Mouse (Mus musculus) testis, adult 2 months (tissue): Measurements from ENCODE around the gene Kdsr. TPM values are rescaled to one million over a fixed set of nuclear protein-coding genes. Genes with fewer than 3 reads are reported as not detected.
"Not testable (repeated sequence)": the region's sequence is repeated elsewhere in the genome, so short reads cannot be mapped to it uniquely, and the experiment has no call there.

ENCODE experiments used
- H3K27ac ChIP-seq: fragments of 200-500 bp; 2 replicates; pipeline ENCODE4 v1.5.1; 2012; ENCODE audit warnings: low read depth, low read length; ENCODE audit not compliant: control insufficient read depth, insufficient read depth
- H3K27me3 ChIP-seq: fragments of 200-500 bp; 2 replicates; pipeline ENCODE4 v1.6.1; 2012; ENCODE audit warnings: mild to moderate bottlenecking, low read length, moderate library complexity; ENCODE audit not compliant: control insufficient read depth, insufficient read depth
- H3K36me3 ChIP-seq: fragments of 200-500 bp; 2 replicates; pipeline ENCODE4 v1.6.1; 2012; ENCODE audit warnings: mild to moderate bottlenecking, low read length; ENCODE audit not compliant: control insufficient read depth, insufficient read depth
- H3K4me1 ChIP-seq: fragments of 200-500 bp; 2 replicates; pipeline ENCODE4 v1.6.1; 2012; ENCODE audit warnings: low read length; ENCODE audit not compliant: control insufficient read depth, insufficient read depth
- H3K4me3 ChIP-seq: fragments of 200-500 bp; 2 replicates; pipeline ENCODE4 v1.5.1; 2012; ENCODE audit warnings: low read depth, mild to moderate bottlenecking, low read length, moderate library complexity, mixed read lengths; ENCODE audit not compliant: control insufficient read depth
- CTCF ChIP-seq: fragments of 200-500 bp; IDR thresholded peaks from 2 replicates; pipeline ENCODE4 v1.5.1; 2012; ENCODE audit warnings: low read depth, mild to moderate bottlenecking, inconsistent platforms, low read length, moderate library complexity; ENCODE audit not compliant: control insufficient read depth, insufficient read depth, insufficient replicate concordance
- POLR2A ChIP-seq: fragments of 200-500 bp; IDR thresholded peaks from 2 replicates; pipeline ENCODE4 v1.6.1; 2012; ENCODE audit warnings: low read depth, mild to moderate bottlenecking, inconsistent platforms, low read length, moderate library complexity; ENCODE audit not compliant: control insufficient read depth
- polyA plus RNA-seq: library from polyadenylated mRNA; depleted of rRNA; stranded (reverse); fragments of >200 nt; gene quantifications from 2 replicates; pipeline ENCODE4 v1.2.3, GENCODE M21; 2012

The Kdsr gene
- polyA plus RNA-seq, 1 experiment = 1.5 TPM

GRCm38 (mm10) chr1:106739810-106740209 lies 19.7 kb downstream of the Kdsr start:
- no peak for TF ChIP-seq POLR2A
- TF ChIP-seq CTCF = no peak
- H3K27me3 ChIP-seq = no peaks in the 10 kb centered on the region
- H3K36me3 ChIP-seq = no peaks in the 10 kb centered on the region
- no peak overlapping the region for H3K27ac ChIP-seq
- no peaks in the 10 kb centered on the region for H3K4me1 ChIP-seq
- no peak overlapping the region for H3K4me3 ChIP-seq

GRCm38 (mm10) chr1:106738092-106738491 lies 21.4 kb downstream of the Kdsr start:
- H3K4me3 ChIP-seq = no peak overlapping the region
- TF ChIP-seq POLR2A (no peak), CTCF (no peak)
- no peaks in the 10 kb centered on the region for H3K36me3 ChIP-seq
- no peak overlapping the region for H3K27ac ChIP-seq
- H3K27me3 ChIP-seq = no peaks in the 10 kb centered on the region
- no peaks in the 10 kb centered on the region for H3K4me1 ChIP-seq

- H3K4me3 ChIP-seq = no peak overlapping the region
- no peaks in the 10 kb centered on the region for H3K27me3 ChIP-seq
- no peak for TF ChIP-seq CTCF
- H3K27ac ChIP-seq = no peak overlapping the region
- no peaks in the 10 kb centered on the region for H3K36me3 ChIP-seq
- H3K4me1 ChIP-seq = no peaks in the 10 kb centered on the region
Observed at GRCm38 (mm10) chr1:106736211-106736610, 23.3 kb downstream of the Kdsr start.

- Histone ChIP-seq H3K4me1 (no peaks in the 10 kb centered on the region), H3K36me3 (no peaks in the 10 kb centered on the region), H3K4me3 (no peak overlapping the region), H3K27ac (no peak overlapping the region), H3K27me3 (no peaks in the 10 kb centered on the region)
- TF ChIP-seq POLR2A (no peak), CTCF (peak; percentile 14; the same call in 1 of the 2 replicates)
Observed at GRCm38 (mm10) chr1:106735586-106735985, 23.9 kb downstream of the Kdsr start.

DNA sequence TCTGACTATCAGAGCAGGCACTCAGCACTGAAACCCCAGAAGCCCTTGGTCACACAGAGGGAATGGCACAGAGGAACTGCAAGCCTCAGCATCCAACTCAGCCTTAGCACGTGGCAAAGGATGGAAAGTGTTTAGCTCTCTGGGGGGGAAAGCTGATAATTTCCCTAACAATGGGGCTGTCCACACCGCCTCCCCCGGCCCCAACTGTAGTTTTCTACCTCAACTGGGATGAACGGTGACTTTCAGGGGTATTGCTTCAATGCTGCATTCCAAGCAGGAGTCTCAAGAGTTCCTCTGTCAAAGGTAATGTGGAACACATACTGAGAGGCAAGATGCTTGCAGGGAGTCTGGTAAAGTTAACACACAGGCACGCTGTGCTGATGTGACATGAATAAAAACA lies 37.5 kb downstream of the Kdsr start:
- H3K4me3 ChIP-seq = no peak overlapping the region
- no peaks in the 10 kb centered on the region for H3K4me1 ChIP-seq
- TF ChIP-seq POLR2A = no peak
- TF ChIP-seq CTCF = no peak
- no peak overlapping the region for H3K27ac ChIP-seq
- no peaks in the 10 kb centered on the region for H3K27me3 ChIP-seq
- no peaks in the 10 kb centered on the region for H3K36me3 ChIP-seq

DNA sequence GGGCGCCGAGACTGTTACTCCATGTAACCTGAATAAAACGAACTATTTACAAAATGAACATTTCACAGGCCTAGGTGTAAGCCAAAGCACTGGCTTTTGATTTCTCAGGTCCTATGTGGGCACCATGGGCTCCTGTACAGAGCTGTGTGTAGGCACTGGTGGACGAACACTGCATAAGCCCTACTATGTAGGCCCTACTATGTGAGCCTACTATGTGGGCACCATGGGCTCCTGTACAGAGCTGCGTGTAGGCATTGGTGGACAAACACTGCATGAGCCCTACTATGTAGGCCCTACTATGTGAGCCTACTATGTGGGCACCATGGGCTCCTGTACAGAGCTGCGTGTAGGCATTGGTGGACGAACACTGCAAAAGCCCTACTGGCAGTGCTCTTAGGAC lies 41.8 kb downstream of the Kdsr start:
- H3K4me1 ChIP-seq, H3K36me3 ChIP-seq, H3K27me3 ChIP-seq, H3K27ac ChIP-seq, H3K4me3 ChIP-seq: not testable (repeated sequence)

- Histone ChIP-seq H3K36me3 (no peaks in the 10 kb centered on the region), H3K4me1 (peaks cover 8% of the 10 kb centered on the region), H3K27me3 (no peaks in the 10 kb centered on the region; the same call in 1 of the 2 replicates), H3K27ac (no peak overlapping the region), H3K4me3 (no peak overlapping the region)
- peak; percentile 22; the same call in 1 of the 2 replicates for TF ChIP-seq CTCF
- no peak for TF ChIP-seq POLR2A
Observed at GRCm38 (mm10) chr1:106717071-106717601, 42.4 kb downstream of the Kdsr start.

GRCm38 (mm10) chr1:106716141-106716540 lies 43.4 kb downstream of the Kdsr start:
- Histone ChIP-seq H3K4me3 (no peak overlapping the region), H3K36me3 (no peaks in the 10 kb centered on the region), H3K4me1 (peaks cover 8% of the 10 kb centered on the region), H3K27ac (no peak overlapping the region), H3K27me3 (no peaks in the 10 kb centered on the region; the same call in 1 of the 2 replicates)
- no peak for TF ChIP-seq POLR2A
- TF ChIP-seq CTCF = no peak
